Mouse (Mus musculus) adrenal gland, postnatal 25 days (tissue): ENCODE data around the gene Csnka2ip. TPM values are rescaled to one million over a fixed set of nuclear protein-coding genes. Genes with fewer than 3 reads are reported as not detected.

Experiments
- DNase-seq: peaks from one replicate; pipeline ENCODE4 v3.0.0; 2021; ENCODE audit warnings: mixed read lengths
- long read RNA-seq: library from polyadenylated mRNA; stranded (forward); transcript quantifications from one replicate; pipeline ENCODE4 v2.0.0, GENCODE M21; 2021
- total RNA-seq: library from RNA; stranded (reverse); gene quantifications from 2 replicates; pipeline ENCODE4 v1.2.3, GENCODE M21; 2021

The Csnka2ip gene
- total RNA-seq = not detected in 2 replicates
- long read RNA-seq = 0 reads

DNA sequence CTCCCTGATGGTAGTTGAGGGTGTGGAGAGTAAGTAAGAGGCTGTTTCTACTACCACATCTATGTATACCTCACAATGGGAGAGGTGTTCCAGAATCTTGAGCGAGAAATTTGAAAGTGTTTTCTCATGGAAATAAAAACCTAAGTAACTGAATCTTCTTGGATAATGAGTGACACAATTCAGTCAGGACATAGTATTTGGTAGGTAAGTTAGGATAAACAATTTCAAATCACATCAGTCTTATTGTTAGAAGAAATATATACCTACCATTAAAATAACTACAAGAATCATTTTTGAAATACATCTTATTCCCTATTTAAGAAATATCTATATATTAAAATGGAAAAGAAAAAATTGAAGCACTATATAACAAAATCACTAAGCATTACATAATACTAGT is at the start of gene Csnka2ip:
Gene Csnka2ip, minus strand, starts transcription at position 101 of the 400 bp plus-strand sequence.
- DNase-seq = no peak

DNA sequence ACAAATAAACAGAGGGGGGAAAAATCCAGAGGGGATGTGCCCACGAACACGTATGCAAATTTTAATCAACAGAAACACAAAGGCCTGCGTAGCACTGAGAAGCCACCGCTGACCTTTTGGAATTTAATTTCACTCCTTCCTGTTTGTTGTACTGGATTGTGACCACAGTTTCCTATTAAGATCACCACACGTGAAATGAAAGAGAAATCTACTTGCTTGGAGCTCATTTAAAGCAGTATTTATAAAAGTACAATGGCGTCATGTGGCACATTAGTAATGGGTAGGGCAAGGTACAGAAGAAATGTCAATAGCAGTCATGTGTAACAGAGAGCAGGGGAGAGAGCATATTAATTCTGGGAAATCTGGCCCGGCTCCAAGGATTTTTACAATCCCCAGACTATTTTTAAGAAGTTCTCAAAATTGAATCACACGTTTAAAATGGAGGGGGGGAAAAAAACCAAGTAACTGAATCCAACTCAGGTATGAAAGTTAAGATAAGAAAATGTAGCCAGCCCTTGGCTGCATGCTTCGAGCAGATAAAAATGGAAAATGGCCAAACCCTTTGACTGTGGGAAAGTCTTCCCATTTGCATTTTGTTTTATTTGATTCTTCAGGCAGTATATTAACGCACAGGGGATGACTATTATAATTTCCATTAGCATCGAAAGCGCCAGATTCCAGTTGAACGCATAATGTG is 47.5 kb upstream of the Csnka2ip start:
- DNase-seq = no peak

DNA sequence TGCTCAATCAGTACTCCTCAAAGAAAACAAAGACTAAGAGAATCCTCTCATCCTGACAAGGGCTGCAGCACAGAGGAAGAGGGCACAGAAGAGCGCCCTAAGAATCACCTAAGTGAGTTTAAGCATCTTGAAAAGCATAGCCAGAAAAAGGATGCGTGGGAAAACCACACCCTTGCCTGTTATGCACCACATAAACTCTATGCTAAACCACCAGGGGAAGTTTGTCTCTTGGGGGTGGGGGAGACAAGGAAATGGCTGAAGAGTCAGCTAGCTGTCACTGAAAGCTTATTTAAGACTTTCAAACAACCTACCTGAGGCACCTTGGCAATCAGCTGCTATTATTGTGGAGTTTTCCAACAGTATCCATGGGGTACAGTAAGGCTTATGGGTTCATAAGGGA is 45.6 kb upstream of the Csnka2ip start:
- DNase-seq = no peak

DNA sequence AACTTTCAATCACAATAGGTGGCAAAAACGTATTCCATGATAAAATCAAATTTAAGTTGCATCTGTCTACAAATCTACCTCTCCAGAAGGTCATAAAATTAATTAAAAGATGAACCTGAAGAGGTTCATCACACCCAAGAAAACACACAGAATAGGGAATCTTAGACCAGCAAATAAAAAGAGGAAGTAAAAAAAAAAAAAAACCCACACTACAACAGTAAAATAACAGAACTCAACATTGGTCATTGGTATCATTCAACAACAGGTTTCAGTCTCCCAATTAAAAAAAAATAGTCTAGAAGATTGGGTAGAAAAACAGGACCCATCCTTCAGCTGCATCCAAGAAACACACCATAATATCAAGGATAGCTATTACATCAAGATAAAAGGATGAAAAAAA is 32.9 kb upstream of the Csnka2ip start:
- DNase-seq = no peak

DNA sequence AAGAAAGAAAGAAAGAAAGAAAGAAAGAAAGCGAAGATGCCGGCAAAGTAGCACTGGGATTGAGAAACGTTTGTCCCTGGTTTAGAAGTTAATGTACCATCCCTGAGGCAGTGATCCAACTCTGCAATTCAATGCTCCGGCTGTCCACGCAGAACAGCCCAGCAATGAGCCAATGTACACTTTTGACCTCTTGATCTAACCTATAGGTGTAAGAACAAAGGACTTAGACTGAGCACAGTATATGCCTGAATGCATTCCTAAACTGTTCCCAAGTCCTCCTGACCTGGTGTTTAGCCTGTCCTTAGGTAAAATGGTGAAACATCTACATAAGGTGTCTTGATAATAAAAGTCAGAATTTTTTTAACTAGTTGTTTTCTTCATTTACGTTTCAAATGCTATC is 17.9 kb upstream of the Csnka2ip start:
- no peak for DNase-seq

DNA sequence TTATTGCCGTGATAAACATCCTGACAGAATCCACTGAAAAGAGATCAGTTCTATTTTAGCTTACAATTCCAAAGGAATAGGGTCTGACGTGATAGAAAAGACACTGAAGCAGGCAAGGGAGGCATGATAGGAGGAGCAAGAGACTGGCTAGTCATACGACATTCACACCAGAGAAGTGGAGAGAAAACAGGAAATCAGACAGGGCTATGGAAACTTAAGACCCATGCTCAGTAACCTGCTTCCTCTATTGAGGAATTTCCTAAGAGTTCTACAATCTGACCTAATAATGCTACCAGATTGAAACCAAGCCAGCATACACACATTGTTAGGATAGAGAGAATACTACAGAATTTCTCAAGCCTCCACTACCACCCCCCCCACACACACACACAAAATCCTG is 12.4 kb upstream of the Csnka2ip start:
- DNase-seq = no peak

DNA sequence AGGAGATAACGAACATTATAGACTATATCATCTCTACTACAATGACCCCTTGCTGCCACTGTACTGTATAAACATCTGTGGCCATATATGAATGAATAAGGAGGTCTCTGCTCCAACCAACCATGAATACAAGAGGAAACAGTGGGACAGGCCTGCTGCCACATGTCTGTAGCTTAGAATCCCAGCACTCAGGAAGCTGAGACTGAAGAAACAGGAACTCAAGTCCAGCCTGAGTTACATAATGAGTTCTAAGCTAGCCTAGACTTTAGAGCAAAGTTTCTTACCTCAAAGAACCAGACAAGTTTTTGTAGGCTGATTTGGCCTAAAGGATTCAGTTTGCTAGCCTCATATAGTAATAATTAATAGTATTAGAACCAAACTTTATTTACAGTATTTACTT is 5.6 kb upstream of the Csnka2ip start:
- no peak for DNase-seq

DNA sequence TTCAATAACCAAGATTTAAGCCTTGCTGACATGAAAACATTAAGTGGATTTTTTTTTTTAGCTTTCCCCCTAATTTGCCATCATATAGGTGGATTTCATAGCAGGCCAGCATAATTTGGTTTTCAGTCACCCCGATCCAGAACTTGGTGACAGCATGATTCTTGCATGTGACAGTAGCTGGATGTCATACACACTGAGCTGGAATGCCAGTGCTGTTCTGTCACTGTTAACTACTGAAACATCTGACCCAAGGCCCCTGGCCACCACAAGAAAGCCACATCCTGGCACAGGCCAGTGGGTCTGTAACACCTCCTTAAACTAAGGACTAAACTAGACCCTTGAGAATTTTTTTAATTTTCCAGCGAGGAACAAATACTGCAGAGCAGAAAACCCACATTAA is 15.4 kb downstream of the Csnka2ip start:
- no peak for DNase-seq

DNA sequence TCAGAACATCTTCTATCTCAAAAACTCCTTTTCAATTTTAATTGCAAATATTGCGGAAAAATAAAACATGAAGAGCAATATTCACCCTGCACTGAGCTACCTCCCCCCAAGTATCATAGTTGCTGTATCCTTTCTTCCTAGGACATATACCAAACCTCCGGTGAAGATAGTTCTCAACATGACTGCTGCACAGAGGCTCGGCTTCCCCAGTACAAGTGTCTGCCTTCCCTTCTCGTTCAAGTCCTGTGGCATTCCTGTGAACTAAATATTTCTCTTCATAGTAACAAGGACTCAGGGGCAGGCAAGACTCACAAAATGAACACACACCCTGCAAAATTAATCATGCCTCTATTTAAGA is 16.0 kb downstream of the Csnka2ip start:
- DNase-seq = no peak

DNA sequence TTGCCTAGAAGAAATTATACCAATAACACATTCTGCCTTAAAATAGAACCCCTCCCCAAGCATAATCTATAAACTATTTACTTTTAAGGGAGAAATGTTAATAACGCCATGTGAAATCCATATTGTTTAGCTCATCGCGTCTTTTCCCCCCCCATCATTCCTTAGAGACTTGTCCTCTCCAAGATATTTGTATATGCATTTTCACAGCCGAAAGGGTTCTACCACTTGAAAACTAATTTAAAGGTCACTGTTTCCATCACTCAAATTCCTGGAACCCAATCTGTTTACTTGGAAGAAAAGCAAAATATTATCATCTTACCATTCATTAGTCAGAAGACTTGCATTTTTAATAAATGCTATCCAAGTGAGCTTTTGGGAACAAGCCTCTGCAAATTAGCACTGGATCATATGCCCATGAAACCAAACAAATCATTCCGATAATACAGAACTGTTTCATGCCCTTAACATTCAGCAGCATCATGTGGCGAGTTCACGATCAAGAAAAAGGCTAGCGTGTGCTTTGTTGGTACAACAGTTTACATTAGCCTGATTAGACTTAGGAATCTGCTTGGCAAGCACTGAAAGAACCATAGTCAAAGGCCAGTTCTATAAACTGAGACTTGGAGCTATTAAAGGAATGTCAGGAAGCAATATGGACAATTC is 16.5 kb downstream of the Csnka2ip start:
- DNase-seq = no peak

DNA sequence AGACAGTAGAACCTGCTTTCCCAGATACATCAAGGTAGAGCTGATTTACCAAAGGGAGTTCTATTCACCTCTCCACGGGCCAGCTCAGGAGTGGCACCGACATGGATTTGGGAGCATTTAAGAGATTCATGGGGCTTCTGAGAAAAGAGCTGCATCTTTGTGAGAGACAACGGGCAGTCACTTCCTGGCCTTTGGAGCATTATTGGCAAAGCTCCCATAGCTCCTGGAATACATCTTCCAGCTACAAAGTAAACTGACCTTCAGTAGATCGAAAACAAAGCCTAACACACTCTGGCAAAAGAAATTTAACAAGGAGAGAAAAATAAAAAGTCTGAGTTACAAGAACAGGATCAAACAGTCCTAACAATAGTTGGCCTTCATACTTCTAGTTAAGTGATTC is 17.6 kb downstream of the Csnka2ip start:
- DNase-seq = no peak

DNA sequence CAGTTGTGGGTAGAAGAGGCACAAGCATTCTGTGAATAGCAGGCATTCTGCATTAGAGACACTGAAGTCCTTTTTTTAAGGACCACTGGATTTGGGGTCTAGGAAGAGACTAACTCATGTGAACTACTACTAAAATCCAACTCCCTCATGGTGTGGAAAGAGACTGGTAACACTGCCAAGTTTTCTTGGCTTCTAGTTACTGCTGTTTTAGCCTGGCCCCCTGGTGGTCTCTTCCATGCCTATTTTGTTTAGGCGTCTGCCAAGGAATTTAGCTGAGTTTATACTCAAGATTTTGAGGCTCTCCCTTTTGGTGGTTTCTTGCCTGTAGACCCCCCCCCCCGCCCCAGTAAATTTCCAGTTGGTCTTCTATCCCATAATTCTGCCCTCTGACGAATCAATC is 18.8 kb downstream of the Csnka2ip start:
- DNase-seq = no peak

DNA sequence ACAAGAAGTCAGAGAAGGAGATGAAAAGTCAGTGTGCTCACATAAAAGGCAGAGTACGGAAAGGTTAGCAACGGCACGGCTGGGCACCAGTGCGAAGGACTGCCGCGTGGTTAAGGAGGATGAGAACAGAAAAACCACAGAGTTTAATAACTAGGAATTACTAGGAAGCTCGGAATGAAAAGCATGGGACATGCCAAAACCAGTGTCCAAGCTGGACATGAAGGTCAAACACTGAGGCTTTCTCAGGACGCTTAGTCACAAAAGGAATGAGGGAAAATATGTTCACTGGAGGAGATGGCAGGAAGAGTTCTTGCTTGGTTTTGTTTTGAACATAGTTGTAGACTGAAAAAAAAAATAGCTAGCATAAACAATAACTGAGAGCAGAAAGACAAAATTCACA is 32.7 kb downstream of the Csnka2ip start:
- no peak for DNase-seq

DNA sequence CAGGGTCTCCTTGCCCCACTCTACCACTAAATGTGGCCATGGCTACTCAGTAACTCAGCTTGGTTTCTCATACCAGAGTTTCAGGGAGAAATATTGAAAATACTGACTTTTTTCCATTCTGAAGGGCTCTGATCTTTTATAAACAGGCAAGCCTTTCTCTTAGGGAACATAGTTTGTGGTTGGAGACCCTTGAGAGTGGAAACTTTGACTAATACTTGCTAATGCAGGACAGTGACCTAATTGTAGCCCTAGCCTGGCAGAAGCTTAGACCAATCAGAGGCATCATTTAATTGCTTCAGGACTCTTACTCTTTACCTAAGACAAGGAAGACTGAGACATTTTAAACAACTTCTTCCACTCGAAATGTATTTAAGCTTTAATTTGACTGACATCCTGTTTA is 39.1 kb downstream of the Csnka2ip start:
- no peak for DNase-seq

DNA sequence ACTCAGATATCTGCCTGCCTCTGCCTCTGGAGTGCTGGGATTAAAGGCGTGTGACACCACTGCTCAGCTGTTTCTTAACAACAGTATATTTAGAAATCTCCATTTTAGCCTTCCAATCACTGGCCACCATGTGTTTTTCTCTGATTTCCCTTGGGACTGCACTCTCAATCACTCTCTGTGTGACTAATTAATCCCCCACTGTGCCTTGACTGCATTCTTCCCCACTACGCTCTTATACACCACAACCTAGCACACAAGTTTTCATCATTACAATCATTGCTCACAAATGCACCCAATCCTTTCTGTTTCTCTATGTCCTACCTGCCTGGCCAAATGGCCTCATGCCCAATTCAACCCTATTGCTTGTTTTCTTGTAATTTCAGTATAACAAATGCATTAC is 43.7 kb downstream of the Csnka2ip start:
- no peak for DNase-seq

DNA sequence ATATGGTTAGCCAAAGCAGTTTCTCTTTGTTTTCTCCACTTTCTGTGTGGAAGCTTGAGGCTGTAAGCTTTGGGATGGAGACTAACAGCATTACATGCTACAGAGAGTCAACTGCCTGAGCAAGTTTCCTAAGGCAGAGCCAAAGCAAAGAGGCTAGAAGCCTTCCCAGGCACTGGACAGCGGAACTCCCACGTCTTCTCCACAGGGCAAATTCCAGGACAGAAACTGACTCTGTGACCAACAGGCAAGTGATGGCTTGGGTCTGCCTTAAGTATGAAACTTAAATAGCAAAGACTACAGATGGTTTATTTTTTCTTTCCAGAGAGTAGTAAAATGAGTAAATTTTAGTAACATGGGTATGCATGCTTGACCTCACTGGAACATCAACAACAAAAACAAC is 75.3 kb downstream of the Csnka2ip start:
- no peak for DNase-seq

DNA sequence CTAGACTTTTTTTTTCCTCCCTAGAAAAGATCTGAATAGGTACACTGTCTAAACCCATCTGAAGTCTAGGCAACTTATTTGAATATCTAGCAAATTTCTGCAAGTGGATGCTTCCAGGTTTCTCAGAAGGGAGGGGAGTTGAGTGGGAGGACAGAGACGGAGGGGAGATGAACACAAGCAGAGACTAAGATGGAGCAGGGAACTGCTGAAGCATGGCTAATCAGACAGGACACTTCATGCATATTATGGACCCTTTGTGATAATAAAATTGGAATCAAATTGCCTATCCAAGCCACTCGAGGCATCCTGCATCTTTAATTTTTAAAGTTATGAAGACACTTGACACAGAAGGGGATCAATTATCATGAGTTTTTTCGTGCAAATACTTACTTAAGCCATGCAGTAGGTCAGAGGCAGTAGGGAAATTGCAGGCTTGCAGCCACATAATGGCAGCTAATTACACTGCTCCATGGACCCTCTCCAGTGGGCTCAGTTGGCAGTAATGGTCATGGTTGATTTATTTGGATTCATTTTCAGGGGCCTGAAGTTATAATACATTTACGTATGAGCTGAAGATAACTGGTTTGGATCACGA is 78.1 kb downstream of the Csnka2ip start:
- DNase-seq = no peak

DNA sequence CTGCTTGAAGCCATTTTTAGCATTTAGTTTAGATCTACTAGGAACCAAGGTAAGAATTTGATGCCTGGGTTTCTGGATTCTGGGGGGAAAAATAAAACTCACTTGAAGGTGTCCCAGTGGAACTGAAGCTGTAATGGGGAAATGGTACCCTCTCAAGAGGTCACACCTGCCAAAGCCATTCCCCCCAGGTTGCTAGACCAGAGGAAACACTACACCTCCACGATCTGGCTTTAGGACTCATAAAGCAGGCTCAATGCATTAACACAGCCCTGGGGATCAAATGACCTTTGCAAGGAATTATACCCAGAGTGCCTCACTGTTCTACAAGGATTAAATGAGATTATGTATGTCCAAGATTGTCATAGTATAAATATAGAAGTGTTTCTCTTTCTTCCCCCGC is 88.8 kb downstream of the Csnka2ip start:
- DNase-seq = no peak

Other genes starting within 250 kb of the Csnka2ip start
- 29.5 and 36.7 TPM in 2 replicates for gene 4930453N24Rik, start 168.8 kb upstream of the Csnka2ip start, total RNA-seq
- gene Zfp654, start 249.2 kb upstream of the Csnka2ip start, total RNA-seq = 23.1 and 23.3 TPM in 2 replicates
- 136 and 153 TPM in 2 replicates for gene Cggbp1, start 249.6 kb upstream of the Csnka2ip start, total RNA-seq